Mouse (Mus musculus) large intestine, adult 2 months (tissue): ENCODE data around the gene BC030870. TPM values are rescaled to one million over a fixed set of nuclear protein-coding genes. Genes with fewer than 3 reads are reported as not detected.

ENCODE experiments used
- DNase-seq: peaks from one replicate; pipeline ENCODE4 v3.0.0-alpha.2; 2012; ENCODE audit warnings: low read depth, low spot score
- WGBS: fragments of 180-500 bp; shearing (Covaris S2); methylation state at CpG from one replicate; pipeline ENCODE4 v1.1.7; 2018; 5-methylcytosine and 5-hydroxymethylcytosine counted together
- polyA plus RNA-seq: library from polyadenylated mRNA; depleted of rRNA; stranded (reverse); fragments of >200 nt; gene quantifications from 2 replicates; pipeline ENCODE4 v1.2.3, GENCODE M21; 2012

The BC030870 gene
- polyA plus RNA-seq, 1 experiment, result 7.6 TPM

GRCm38 (mm10) chr8:65087711-65088110, 41.7 kb downstream of the BC030870 start:
- DNase-seq, result no peak
- 73% methylated on average over 8 of the region's 8 CpGs for WGBS

- DNase-seq, result no peak
- 79% methylated on average over 2 of the region's 2 CpGs for WGBS
Observed at GRCm38 (mm10) chr8:65085680-65086079, 43.7 kb downstream of the BC030870 start.

GRCm38 (mm10) chr8:65080731-65081130, 48.6 kb downstream of the BC030870 start:
- whole genome bisulfite sequencing, result 75% methylated on average over 9 of the region's 9 CpGs
- no peak for DNase-seq

GRCm38 (mm10) chr8:65074733-65075132, 54.6 kb downstream of the BC030870 start, which contains the start of gene Gm10663:
Gm10663 (plus strand) TSS chr8:65075033.
- DNase-seq, result no peak
- WGBS, result 87% methylated on average over 2 of the region's 2 CpGs

DNA sequence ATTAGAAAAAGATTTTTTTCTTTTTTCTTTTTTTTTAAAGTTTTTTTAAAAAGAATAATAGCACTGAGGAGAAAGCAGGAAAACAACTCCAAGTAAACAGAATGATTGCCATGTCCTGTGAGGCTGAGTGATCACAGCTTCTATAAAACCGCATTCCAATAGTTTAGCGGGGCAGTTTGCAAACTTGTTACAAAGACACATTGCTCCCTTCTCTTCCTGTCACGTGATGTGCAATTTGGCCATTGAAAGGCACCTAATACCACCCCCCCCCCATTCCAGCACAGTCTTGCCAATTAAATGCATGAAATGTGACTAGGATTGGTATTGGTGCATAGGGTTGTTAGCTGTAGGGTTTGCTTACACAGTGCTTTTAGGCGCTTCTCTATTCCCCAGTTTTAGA, 58.4 kb downstream of the BC030870 start:
- 45% methylated on average over 4 of the region's 4 CpGs for WGBS
- DNase-seq, result no peak

- no peak for DNase-seq
- WGBS, result 87% methylated on average over 4 of the region's 4 CpGs
Observed at GRCm38 (mm10) chr8:65068473-65068819, 60.9 kb downstream of the BC030870 start.

DNA sequence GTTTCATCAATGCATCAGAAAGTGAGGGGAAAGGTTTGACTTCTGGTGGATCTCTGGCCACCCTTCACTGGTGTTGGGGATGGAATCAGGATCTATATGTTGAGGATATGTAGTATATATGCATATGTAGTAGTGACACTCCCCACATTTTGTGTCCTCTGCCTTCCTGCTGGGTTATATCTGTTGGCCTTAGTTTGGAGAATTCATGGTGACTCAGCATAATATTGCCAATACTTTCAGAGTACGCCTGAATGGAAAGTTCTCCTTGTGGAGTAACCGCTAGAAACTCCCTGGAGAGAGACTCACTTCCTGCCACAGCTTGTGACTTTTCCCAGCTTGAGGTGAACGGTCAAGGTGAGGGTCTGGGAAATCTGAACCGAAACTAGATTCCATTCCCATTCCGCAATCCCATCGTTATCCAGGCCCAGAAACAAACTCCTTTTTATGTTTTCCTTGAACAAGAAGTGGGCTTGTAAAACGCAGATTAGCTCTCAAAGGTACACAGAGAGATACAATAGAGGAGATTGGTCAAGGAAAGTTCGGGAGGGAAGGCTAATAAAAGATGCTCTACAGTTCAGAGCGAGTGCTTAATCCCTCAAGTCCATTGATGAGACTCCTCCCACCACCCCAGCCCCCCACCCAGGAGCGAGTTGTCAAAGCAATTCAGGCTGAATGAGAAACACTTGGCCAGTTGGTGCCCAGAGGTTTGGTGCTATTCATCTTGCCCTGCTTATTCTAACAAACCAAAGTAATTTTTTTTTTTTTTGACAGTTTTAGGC, 61.5 kb downstream of the BC030870 start:
- WGBS, result 24% methylated on average over 10 of the region's 10 CpGs
- no peak for DNase-seq

DNA sequence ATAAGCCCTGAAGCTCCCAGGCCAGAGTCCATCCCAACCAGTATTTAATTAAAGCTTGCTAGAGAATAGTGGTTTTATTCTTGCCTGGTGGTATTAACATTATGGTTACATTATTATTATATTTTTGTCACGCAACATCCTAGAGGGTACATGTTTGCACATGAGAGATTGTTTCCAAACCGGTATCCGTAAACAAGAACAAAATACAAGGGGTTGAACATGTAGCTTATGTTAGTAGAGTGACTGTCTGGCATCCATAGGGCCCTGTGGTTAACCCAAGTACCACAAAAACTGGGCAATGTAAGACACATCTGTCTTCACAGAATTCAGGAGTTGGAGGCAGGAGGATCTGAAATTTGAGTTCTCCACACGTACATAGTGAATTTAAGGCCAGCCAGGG, 62.3 kb downstream of the BC030870 start:
- 89% methylated on average over 4 of the region's 4 CpGs for WGBS

GRCm38 (mm10) chr8:65065622-65066021, 63.7 kb downstream of the BC030870 start:
- WGBS, result 97% methylated on average over 3 of the region's 3 CpGs
- no peak for DNase-seq

More for the DNA sequence above, 62.3 kb downstream of the BC030870 start:
- DNase-seq, result no peak

DNA sequence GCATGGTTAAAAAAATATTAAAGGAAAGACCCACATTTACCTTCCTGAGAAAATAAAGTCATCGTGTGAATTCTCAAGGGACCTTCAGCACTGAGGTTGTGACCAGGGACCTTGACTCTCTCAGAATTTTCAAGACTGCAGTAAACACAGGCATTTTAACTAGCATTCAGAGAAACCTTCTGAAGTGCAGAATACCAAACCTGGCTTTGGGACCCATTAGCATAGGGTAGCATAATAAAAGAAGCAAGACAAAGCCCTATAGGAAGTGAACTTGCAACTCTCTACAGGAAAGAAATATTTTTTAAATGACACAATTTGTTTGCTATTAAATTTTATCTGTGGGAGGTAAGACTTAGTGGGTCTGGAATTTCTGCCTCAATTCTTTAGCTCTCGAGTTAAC, 65.3 kb downstream of the BC030870 start:
- WGBS, result 51% methylated on average over 2 of the region's 2 CpGs
- no peak for DNase-seq

DNA sequence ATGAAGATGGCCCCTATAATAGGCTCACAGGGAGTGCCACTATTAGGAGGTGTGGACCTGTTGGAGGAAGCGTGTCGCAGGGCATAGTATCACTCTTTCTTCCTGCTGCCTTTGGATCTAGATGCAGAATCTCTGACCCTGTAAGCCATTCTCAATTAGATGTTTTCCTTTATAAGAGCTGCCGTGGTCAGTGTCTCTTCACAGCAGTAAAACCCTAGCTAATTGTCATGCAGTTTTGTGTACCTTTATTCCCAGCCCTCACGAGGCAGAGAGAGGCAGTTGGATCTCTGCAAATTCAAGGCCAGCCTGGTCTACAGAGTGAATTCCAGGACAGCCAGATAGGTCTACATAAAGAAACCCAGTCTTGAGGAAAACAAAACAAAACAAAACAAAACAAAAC, 67.2 kb downstream of the BC030870 start:
- DNase-seq, result no peak
- WGBS, result 60% methylated on average over 4 of the region's 4 CpGs

- WGBS, result 86% methylated on average over 4 of the region's 4 CpGs
- DNase-seq, result no peak
Observed at GRCm38 (mm10) chr8:65056722-65057121, 72.6 kb downstream of the BC030870 start.

GRCm38 (mm10) chr8:65053968-65054367, 75.4 kb downstream of the BC030870 start:
- WGBS, result 59% methylated on average over 5 of the region's 5 CpGs

GRCm38 (mm10) chr8:65053554-65053953, 75.8 kb downstream of the BC030870 start:
- no peak for DNase-seq
- WGBS, result 83% methylated on average over 3 of the region's 3 CpGs

More at GRCm38 (mm10) chr8:65053968-65054367, 75.4 kb downstream of the BC030870 start:
- DNase-seq, result no peak

DNA sequence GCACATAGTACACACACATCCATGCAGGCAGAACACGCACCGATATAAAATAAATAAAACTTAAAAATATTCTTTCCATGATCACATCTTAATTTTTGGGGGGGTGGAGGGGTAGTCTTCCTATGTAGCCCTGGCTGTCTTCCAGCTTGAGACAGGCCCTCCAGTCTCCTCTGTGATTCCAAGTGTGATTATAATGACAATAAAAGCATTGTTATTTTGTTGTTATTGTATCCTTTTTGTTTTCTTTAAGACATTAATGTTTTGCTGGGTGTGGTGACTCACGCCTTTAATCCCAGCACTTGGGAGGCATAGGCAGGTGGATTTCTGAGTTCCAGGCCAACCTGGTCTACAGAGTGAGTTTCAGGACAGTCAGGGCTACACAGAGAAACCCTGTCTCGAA, 81.6 kb downstream of the BC030870 start:
- WGBS, result 78% methylated on average over 4 of the region's 4 CpGs

GRCm38 (mm10) chr8:65047193-65047592, 82.2 kb downstream of the BC030870 start:
- WGBS, result 80% methylated on average over 4 of the region's 4 CpGs
- DNase-seq, result no peak

More for the DNA sequence above, 81.6 kb downstream of the BC030870 start:
- no peak for DNase-seq

DNA sequence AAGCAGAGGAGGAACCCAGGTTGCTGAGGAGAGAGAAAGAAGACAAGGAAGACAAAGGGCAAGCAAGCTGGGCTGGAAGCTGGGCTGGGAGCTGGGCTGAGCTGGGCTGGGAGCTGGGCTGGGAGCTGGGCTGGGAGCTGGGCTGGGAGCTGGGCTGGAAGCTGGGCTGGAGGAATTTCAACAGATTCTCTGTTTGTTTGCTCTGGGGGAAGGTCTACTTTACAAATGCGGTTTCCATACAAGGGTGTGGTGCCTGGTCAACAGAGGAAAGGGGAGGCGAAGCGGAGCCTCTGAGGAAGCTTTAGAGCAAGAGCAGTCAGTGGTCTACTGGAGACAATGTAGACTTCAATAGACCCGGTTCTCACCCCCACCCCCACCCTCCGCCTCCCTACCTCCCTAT, 82.8 kb downstream of the BC030870 start:
- DNase-seq, result no peak
- WGBS, result 24% methylated on average over 5 of the region's 5 CpGs

DNA sequence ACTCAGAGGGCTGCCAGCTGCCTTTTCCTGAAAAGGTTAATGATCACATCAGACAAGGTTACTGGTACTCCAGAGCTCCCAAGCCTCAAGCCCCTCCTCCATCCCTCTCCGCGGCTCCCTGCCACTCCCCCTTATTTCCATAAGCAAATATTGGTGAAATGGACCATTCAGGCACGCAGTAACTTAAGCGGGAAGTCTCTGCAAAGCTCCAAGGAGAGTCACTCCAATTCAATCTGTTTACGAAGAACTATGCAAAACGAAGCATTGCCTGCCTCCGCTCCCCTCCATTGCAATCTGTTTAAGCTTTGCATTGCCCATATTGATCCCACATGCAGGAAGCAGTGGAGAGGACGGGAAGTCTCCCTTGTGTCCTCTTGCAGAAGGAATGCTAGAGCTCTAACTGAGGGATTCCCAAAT, 92.2 kb downstream of the BC030870 start, which contains the start of gene Apela:
Gene Apela, minus strand, starts transcription at position 220 of the 417 bp plus-strand sequence.
- peak; percentile 50 for DNase-seq
- 1% methylated on average over 8 of the region's 8 CpGs for WGBS
